Mouse (Mus musculus): Measurements from ENCODE around the gene Gm15319. TPM values are rescaled to one million over a fixed set of nuclear protein-coding genes. Genes with fewer than 3 reads are reported as not detected.
"Not testable (repeated sequence)": the region's sequence is repeated elsewhere in the genome, so short reads cannot be mapped to it uniquely, and the experiment has no call there.

The Gm15319 gene
- polyA plus RNA-seq, 1 experiment = not detected

GRCm38 (mm10) chr8:20296803-20297702 is 66.0 kb downstream of the Gm15319 start:
- 7% methylated on average over 72 of the region's 73 CpGs for WGBS
- peak overlapping the region; percentile 55 for H3K27ac ChIP-seq (ENCODE audit: insufficient read depth, low read depth, low read length)
- H3K4me1 ChIP-seq (ENCODE audit: control insufficient read depth, insufficient read depth, insufficient read length, low read length) = not testable (repeated sequence)

GRCm38 (mm10) chr8:20295881-20296280 is 67.1 kb downstream of the Gm15319 start:
- not testable (repeated sequence) for H3K4me3 ChIP-seq (ENCODE audit: low read depth, low read length); H3K36me3 ChIP-seq (ENCODE audit: control insufficient read depth, insufficient read depth, low read length); H3K27ac ChIP-seq (ENCODE audit: insufficient read depth, low read depth, low read length); H3K27me3 ChIP-seq (ENCODE audit: control insufficient read depth, insufficient read depth, low read length); H3K4me1 ChIP-seq (ENCODE audit: control insufficient read depth, insufficient read depth, insufficient read length, low read length)
- WGBS = 76% methylated on average over 3 of the region's 4 CpGs

More at GRCm38 (mm10) chr8:20296803-20297702, 66.0 kb downstream of the Gm15319 start:
- peak; percentile 67; the same call in 1 of the 2 replicates for TF ChIP-seq CTCF (IDR thresholded peaks at IDR 0.05; ENCODE audit: extremely low read depth, insufficient read length, insufficient replicate concordance, low read depth, low read length)
- TF ChIP-seq POLR2A (IDR thresholded peaks at IDR 0.05; ENCODE audit: low read depth, low read length) = peak; percentile 69; the same call in 1 of the 2 replicates
- not testable (repeated sequence) for H3K27me3 ChIP-seq (ENCODE audit: control insufficient read depth, insufficient read depth, low read length); H3K36me3 ChIP-seq (ENCODE audit: control insufficient read depth, insufficient read depth, low read length)
- H3K4me3 ChIP-seq (ENCODE audit: low read depth, low read length) = peak overlapping the region; percentile 85

GRCm38 (mm10) chr8:20294826-20295225 is 68.2 kb downstream of the Gm15319 start:
- WGBS = 88% methylated on average over 4 of the region's 4 CpGs
- H3K36me3 ChIP-seq (ENCODE audit: control insufficient read depth, insufficient read depth, low read length); H3K4me1 ChIP-seq (ENCODE audit: control insufficient read depth, insufficient read depth, insufficient read length, low read length); H3K4me3 ChIP-seq (ENCODE audit: low read depth, low read length); H3K27ac ChIP-seq (ENCODE audit: insufficient read depth, low read depth, low read length); H3K27me3 ChIP-seq (ENCODE audit: control insufficient read depth, insufficient read depth, low read length): not testable (repeated sequence)

- not testable (repeated sequence) for H3K27ac ChIP-seq (ENCODE audit: insufficient read depth, low read depth, low read length); H3K36me3 ChIP-seq (ENCODE audit: control insufficient read depth, insufficient read depth, low read length); H3K27me3 ChIP-seq (ENCODE audit: control insufficient read depth, insufficient read depth, low read length); H3K4me3 ChIP-seq (ENCODE audit: low read depth, low read length); H3K4me1 ChIP-seq (ENCODE audit: control insufficient read depth, insufficient read depth, insufficient read length, low read length)
Measured at GRCm38 (mm10) chr8:20293966-20294365, 69.0 kb downstream of the Gm15319 start.

- H3K4me3 ChIP-seq (ENCODE audit: low read depth, low read length); H3K27ac ChIP-seq (ENCODE audit: insufficient read depth, low read depth, low read length); H3K4me1 ChIP-seq (ENCODE audit: control insufficient read depth, insufficient read depth, insufficient read length, low read length); H3K27me3 ChIP-seq (ENCODE audit: control insufficient read depth, insufficient read depth, low read length); H3K36me3 ChIP-seq (ENCODE audit: control insufficient read depth, insufficient read depth, low read length): not testable (repeated sequence)
- WGBS = 76% methylated on average over 5 of the region's 8 CpGs
Measured at GRCm38 (mm10) chr8:20290015-20290414, 73.0 kb downstream of the Gm15319 start.

- WGBS = 48% methylated on average over 2 of the region's 3 CpGs
- H3K27ac ChIP-seq (ENCODE audit: insufficient read depth, low read depth, low read length); H3K4me1 ChIP-seq (ENCODE audit: control insufficient read depth, insufficient read depth, insufficient read length, low read length); H3K27me3 ChIP-seq (ENCODE audit: control insufficient read depth, insufficient read depth, low read length); H3K36me3 ChIP-seq (ENCODE audit: control insufficient read depth, insufficient read depth, low read length); H3K4me3 ChIP-seq (ENCODE audit: low read depth, low read length): not testable (repeated sequence)
Measured at GRCm38 (mm10) chr8:20288878-20289277, 74.1 kb downstream of the Gm15319 start.

- not testable (repeated sequence) for H3K27me3 ChIP-seq (ENCODE audit: control insufficient read depth, insufficient read depth, low read length); H3K27ac ChIP-seq (ENCODE audit: insufficient read depth, low read depth, low read length); H3K4me1 ChIP-seq (ENCODE audit: control insufficient read depth, insufficient read depth, insufficient read length, low read length); H3K36me3 ChIP-seq (ENCODE audit: control insufficient read depth, insufficient read depth, low read length); H3K4me3 ChIP-seq (ENCODE audit: low read depth, low read length)
- 88% methylated on average over 3 of the region's 3 CpGs for WGBS
Measured at GRCm38 (mm10) chr8:20287706-20288105, 75.3 kb downstream of the Gm15319 start.

Data from small intestine, adult 2 months (tissue).